Mouse (Mus musculus) midbrain, postnatal 0 days (tissue): ENCODE measurements around the gene Max. TPM values are rescaled to one million over a fixed set of nuclear protein-coding genes. Genes with fewer than 3 reads are reported as not detected.
A peak's percentile ranks its signal among the peaks of the same experiment; 100 is the strongest.

Experiments
- ATAC-seq: fragments of 200-750 bp; cut with Nextera tagmentation; 2 replicates; pipeline ENCODE4 v1.8.0; 2017; ENCODE audit warnings: moderate number of reproducible peaks, mild to moderate bottlenecking, moderate TSS enrichment, moderate library complexity; ENCODE audit not compliant: low FRiP score
- DNase-seq: peaks from one replicate; pipeline ENCODE4 v3.0.0-alpha.2; 2015; ENCODE audit warnings: low spot score
- H3K27ac ChIP-seq: fragments of 300-500 bp; sonication (generic); 2 replicates; pipeline ENCODE4 v1.5.1; 2014; ENCODE audit warnings: low read depth, mild to moderate bottlenecking, low read length, mixed read lengths
- H3K27me3 ChIP-seq: fragments of 300-500 bp; sonication (generic); 2 replicates; pipeline ENCODE4 v1.6.1; 2014; ENCODE audit warnings: low read length, control low read depth, mixed read lengths; ENCODE audit not compliant: insufficient read depth
- H3K36me3 ChIP-seq: fragments of 300-500 bp; sonication (generic); 2 replicates; pipeline ENCODE4 v1.6.1; 2014; ENCODE audit warnings: low read length, control low read depth, mixed read lengths; ENCODE audit not compliant: insufficient read depth
- H3K4me1 ChIP-seq: fragments of 300-500 bp; sonication (generic); 2 replicates; pipeline ENCODE4 v1.6.1; 2014; ENCODE audit warnings: mild to moderate bottlenecking, control low read depth, antibody characterized with exemption, low read length, mixed read lengths; ENCODE audit not compliant: insufficient read depth
- H3K4me2 ChIP-seq: fragments of 300-500 bp; sonication (generic); 2 replicates; pipeline ENCODE4 v1.6.1; 2014; ENCODE audit warnings: low read depth, mild to moderate bottlenecking, low read length, mixed read lengths; ENCODE audit not compliant: poor library complexity, severe bottlenecking
- H3K4me3 ChIP-seq: fragments of 300-500 bp; sonication (generic); 2 replicates; pipeline ENCODE4 v1.5.1; 2014; ENCODE audit warnings: low read depth, mild to moderate bottlenecking, low read length, moderate library complexity
- H3K9ac ChIP-seq: fragments of 300-500 bp; sonication (generic); replicated peaks from 2 replicates; pipeline ENCODE4 v1.6.1; 2014; ENCODE audit warnings: mild to moderate bottlenecking, low read length, moderate library complexity, mixed read lengths; ENCODE audit not compliant: poor library complexity, severe bottlenecking
- H3K9me3 ChIP-seq: fragments of 300-500 bp; sonication (generic); 2 replicates; pipeline ENCODE4 v1.6.1; 2016; ENCODE audit warnings: low read length, control low read depth
- CTCF ChIP-seq: IDR thresholded peaks from 2 replicates; pipeline ENCODE4 v1.5.1; 2016; ENCODE audit warnings: antibody characterized with exemption, mild to moderate bottlenecking
- WGBS: fragments of 180-500 bp; shearing (Covaris S2); extraction: QIAGEN DNeasy Blood & Tissue Kit; methylation state at CpG from one replicate; pipeline ENCODE4 v1.1.7; 2014; 5-methylcytosine and 5-hydroxymethylcytosine counted together
- polyA plus RNA-seq: library from polyadenylated mRNA; unstranded; fragments of >200 nt; fragmentation: Nextera tagmentation; extraction: Ambion mirVana; gene quantifications from 2 replicates; pipeline ENCODE4 v1.2.1, GENCODE M21; 2015
- total RNA-seq: library from RNA; depleted of rRNA; stranded (reverse); fragments of >200 nt; gene quantifications from 2 replicates; pipeline ENCODE4 v1.2.3, GENCODE M21; 2014

The Max gene
- total and polyA plus RNA-seq, 2 experiments from 2014 or later = 17.3 to 61.7 TPM

DNA sequence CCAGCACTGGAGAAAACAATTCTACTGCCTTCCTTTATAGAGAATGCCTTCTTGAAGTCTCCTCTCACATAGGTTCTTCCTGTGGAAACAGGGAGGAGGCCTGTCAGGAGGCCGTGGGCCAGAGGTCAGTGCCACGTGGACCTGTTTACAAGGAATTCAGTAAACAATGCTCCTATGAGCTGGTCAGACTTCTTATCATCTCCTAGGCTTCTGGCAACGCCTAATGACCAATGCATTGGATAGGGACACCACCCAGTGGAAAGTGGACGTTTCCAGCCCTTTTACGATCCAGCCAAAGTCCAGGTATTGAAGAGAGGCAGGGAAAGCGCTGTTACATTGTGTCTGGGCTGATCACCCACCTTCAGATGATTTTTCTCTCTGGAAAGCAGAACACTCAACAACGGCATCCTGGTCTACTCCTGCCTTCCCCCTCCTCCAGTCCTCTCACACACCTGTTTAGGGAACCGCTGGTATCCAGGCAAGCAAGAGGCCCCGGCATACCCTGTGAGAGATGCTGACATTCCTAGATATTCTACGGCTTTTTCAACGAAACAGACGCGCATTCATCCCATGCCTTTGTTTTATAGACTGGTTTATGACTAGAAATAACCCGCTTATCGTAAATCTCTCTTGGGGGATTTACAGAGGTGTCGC lies 20.9 kb upstream of the Max start:
- H3K27me3 ChIP-seq = no peaks in the 10 kb centered on the region
- no peak overlapping the region for H3K4me2 ChIP-seq
- H3K36me3 ChIP-seq = no peaks in the 10 kb centered on the region
- 77% methylated on average over 16 of the region's 16 CpGs for WGBS
- H3K4me3 ChIP-seq = no peak overlapping the region
- H3K27ac ChIP-seq = no peak overlapping the region
- ATAC-seq (no peak), DNase-seq (no peak)
- H3K4me1 ChIP-seq = no peaks in the 10 kb centered on the region
- H3K9me3 ChIP-seq = no peaks in the 10 kb centered on the region
- no peak overlapping the region for H3K9ac ChIP-seq
- TF ChIP-seq CTCF = no peak

GRCm38 (mm10) chr12:76979530-76979929 lies 17.5 kb upstream of the Max start:
- no peaks in the 10 kb centered on the region for H3K27me3 ChIP-seq
- no peaks in the 10 kb centered on the region for H3K36me3 ChIP-seq
- 81% methylated on average over 3 of the region's 3 CpGs for WGBS
- no peak for DNase-seq
- H3K27ac ChIP-seq = no peak overlapping the region
- no peaks in the 10 kb centered on the region for H3K4me1 ChIP-seq
- no peak overlapping the region for H3K9ac ChIP-seq
- H3K4me3 ChIP-seq = no peak overlapping the region
- H3K9me3 ChIP-seq = no peaks in the 10 kb centered on the region
- no peak for ATAC-seq
- no peak for TF ChIP-seq CTCF
- no peak overlapping the region for H3K4me2 ChIP-seq

DNA sequence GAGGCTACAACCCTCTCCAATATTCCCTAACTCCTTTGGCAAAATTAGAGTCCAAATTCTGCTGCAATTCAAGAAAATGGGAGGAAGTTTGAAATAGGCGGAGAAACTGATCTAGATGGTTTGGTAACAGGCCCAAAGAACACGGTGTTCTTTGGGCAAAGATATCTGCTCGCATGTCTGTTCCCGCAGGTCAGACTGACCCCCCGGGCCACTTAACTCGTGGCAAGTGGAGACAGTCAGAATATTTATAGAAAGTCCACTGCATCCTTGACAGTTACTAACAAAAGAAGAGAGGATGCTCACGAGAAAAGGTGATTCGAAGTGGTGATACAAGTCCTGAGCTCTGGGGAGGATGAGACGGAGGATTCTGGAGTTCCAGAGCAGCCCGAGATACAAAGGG lies 10.7 kb upstream of the Max start:
- Histone ChIP-seq H3K9me3 (no peaks in the 10 kb centered on the region), H3K27me3 (no peaks in the 10 kb centered on the region), H3K27ac (no peak overlapping the region), H3K4me1 (no peaks in the 10 kb centered on the region), H3K4me2 (no peak overlapping the region), H3K4me3 (no peak overlapping the region), H3K9ac (no peak overlapping the region), H3K36me3 (no peaks in the 10 kb centered on the region)
- 86% methylated on average over 10 of the region's 10 CpGs for WGBS
- no peak for ATAC-seq
- no peak for DNase-seq
- no peak for TF ChIP-seq CTCF

- Histone ChIP-seq H3K27ac (no peak overlapping the region), H3K36me3 (no peaks in the 10 kb centered on the region), H3K9me3 (no peaks in the 10 kb centered on the region), H3K4me2 (no peak overlapping the region), H3K4me1 (no peaks in the 10 kb centered on the region), H3K9ac (no peak overlapping the region), H3K4me3 (no peak overlapping the region), H3K27me3 (no peaks in the 10 kb centered on the region)
- no peak for TF ChIP-seq CTCF
- WGBS = 95% methylated on average over 11 of the region's 11 CpGs
- no peak for ATAC-seq
- no peak for DNase-seq
Observed at GRCm38 (mm10) chr12:76972241-76972640, 10.2 kb upstream of the Max start.

DNA sequence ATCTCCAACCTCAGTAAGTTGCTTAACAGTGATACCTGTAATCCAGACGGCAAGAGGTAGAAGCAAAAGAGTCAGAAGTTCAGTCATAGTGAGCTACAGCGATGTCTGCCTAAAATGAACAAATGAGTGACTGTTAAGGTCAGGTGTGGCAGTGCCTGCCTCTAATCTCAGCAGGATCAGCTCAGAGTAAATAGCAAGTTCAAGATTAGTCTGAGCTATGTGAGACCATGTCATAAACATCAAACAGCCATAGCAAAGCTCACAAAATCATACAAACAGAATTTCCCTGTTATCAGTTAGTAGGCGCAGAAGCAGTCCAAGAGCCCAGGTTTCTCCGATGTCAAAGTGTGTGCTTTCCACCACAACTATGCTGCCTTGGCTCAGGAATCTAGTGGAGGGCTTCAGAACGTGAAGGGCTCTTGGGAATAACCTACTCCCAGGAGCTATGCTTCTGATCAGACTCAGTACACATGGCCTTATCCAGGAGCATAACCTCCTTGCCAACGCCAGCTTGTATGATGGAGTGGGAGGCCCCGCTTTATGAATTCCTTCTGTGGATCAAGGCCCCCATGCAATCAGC lies 9.7 kb upstream of the Max start:
- Histone ChIP-seq H3K4me1 (no peaks in the 10 kb centered on the region), H3K9ac (no peak overlapping the region), H3K4me2 (no peak overlapping the region), H3K4me3 (no peak overlapping the region), H3K9me3 (no peaks in the 10 kb centered on the region), H3K27ac (no peak overlapping the region), H3K36me3 (no peaks in the 10 kb centered on the region), H3K27me3 (no peaks in the 10 kb centered on the region)
- no peak for TF ChIP-seq CTCF
- ATAC-seq (no peak), DNase-seq (no peak)
- WGBS = 91% methylated on average over 7 of the region's 7 CpGs

DNA sequence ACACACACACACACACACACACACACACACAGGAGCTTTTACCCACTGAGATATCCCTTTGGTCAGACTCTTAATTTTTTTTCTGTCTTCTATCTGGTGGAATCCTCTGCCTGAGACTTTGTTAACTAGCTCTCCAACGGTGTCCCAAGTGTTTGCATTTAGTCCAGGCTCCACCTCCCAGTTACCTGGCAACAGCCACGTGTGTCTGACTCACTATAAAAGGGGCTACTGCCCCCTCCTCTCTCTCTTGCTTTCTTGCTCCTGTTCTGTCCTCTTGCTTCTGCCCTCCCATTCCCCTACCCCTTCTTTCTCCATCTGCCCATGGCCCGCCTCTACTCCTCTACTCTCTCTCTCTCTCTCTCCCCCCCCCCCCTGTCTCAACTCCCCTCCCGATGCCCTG lies 3.9 kb upstream of the Max start:
- Histone ChIP-seq H3K4me3 (no peak overlapping the region), H3K9ac (no peak overlapping the region), H3K36me3 (no peaks in the 10 kb centered on the region), H3K27ac (no peak overlapping the region), H3K9me3 (no peaks in the 10 kb centered on the region), H3K4me1 (peaks cover 2% of the 10 kb centered on the region; the same call in 1 of the 2 replicates), H3K27me3 (no peaks in the 10 kb centered on the region), H3K4me2 (no peak overlapping the region)
- DNase-seq = peak; percentile 36
- 0% methylated on average over 3 of the region's 4 CpGs for WGBS
- no peak for ATAC-seq
- no peak for TF ChIP-seq CTCF
